Comparison of ENCODE assay signal across 16 mouse cellular contexts in genomic region chr10:8226650-8227049, GRCm38 (mm10).
"Had no signal": no experiment of that assay in that cellular context is flagged by ENCODE, and none has a peak within 500 bp of the region (broad histone marks: within the 10 kb centered on the region; RNA-seq: fewer than 3 reads in every experiment).

No protein-coding gene starts in this region.

- H3K4me1 ChIP-seq: liver, embryonic 15.5 days; midbrain, embryonic 12.5 days had no signal

- H3K4me2 ChIP-seq: liver, embryonic 15.5 days; lung, embryonic 15.5 days; midbrain, embryonic 12.5 days had no signal

- H3K27me3 ChIP-seq: liver, embryonic 15.5 days; lung, embryonic 15.5 days; megakaryocyte, embryonic 14.5 days; midbrain, embryonic 12.5 days had no signal

- ATAC-seq: hindbrain, postnatal 0 days had no signal

- H3K36me3 ChIP-seq: limb, embryonic 10.5 days; liver, embryonic 15.5 days; lung, embryonic 15.5 days; midbrain, embryonic 12.5 days had no signal

- H3K4me3 ChIP-seq: layer of hippocampus, adult 2 months; left cerebral cortex, adult 2 months; limb, embryonic 10.5 days; liver, embryonic 15.5 days; lung, embryonic 15.5 days; megakaryocyte, embryonic 14.5 days; midbrain, embryonic 12.5 days had no signal

- H3K27ac ChIP-seq: hindbrain, postnatal 0 days; kidney, postnatal 0 days; layer of hippocampus, adult 2 months; left cerebral cortex, adult 2 months; limb, embryonic 10.5 days; liver, embryonic 15.5 days; lung, embryonic 15.5 days; macrophage; midbrain, embryonic 12.5 days; stomach, postnatal 0 days had no signal

- DNase-seq: kidney, adult 8-10 months; kidney, postnatal 36 days; lung, postnatal 14 days; right cerebral cortex, adult 18-20 months; right cerebral cortex, postnatal 25 days had no signal

- H3K9ac ChIP-seq: liver, embryonic 15.5 days; lung, embryonic 15.5 days; midbrain, embryonic 12.5 days had no signal

- H3K9me3 ChIP-seq: limb, embryonic 10.5 days; liver, embryonic 15.5 days; lung, embryonic 15.5 days; megakaryocyte, embryonic 14.5 days; midbrain, embryonic 12.5 days had no signal
